Mouse (Mus musculus) ES-Bruce4 (cell line): Measurements from ENCODE around the gene Cox6b1.

Experiments used
- CTCF ChIP-seq: IDR thresholded peaks from one replicate; pipeline ENCODE4 v1.8.1; 2011; ENCODE audit warnings: low read depth, low read length
- EP300 ChIP-seq: IDR thresholded peaks from 2 replicates; pipeline ENCODE4 v1.6.1; 2011; ENCODE audit warnings: low read depth, low read length; ENCODE audit not compliant: insufficient read depth
- POLR2A ChIP-seq: IDR thresholded peaks from one replicate; pipeline ENCODE4 v1.8.1; 2011; ENCODE audit warnings: low read length; ENCODE audit not compliant: insufficient read depth

DNA sequence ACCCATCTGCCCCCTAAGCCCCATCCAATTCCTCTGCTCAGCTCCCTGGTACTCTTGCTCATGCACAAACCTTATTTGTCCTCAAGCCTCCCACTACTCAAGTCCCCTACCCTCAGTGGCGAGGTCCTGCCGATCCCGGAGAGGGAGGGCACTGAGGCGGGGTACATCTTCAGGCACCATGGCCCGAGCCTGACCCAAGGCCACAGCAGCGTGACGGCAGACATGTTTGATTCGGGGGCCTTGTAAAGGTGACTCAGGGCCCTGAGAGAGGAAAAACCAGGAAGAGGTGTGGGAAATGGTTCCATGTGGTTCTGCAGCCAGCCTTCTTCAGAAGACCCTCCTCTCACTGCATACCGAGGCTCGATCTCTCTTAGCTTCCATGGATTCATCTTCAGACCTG is 41.6 kb downstream of the Cox6b1 start:
- no peak for TF ChIP-seq CTCF
- TF ChIP-seq POLR2A = no peak
- no peak for TF ChIP-seq EP300
